Mouse (Mus musculus): Measurements from ENCODE around the gene Hist1h4i. TPM values are rescaled to one million over a fixed set of nuclear protein-coding genes. Genes with fewer than 3 reads are reported as not detected.

Gene Hist1h4i
- polyA plus RNA-seq, 1 experiment from 2014 or later = 19.1 TPM

DNA sequence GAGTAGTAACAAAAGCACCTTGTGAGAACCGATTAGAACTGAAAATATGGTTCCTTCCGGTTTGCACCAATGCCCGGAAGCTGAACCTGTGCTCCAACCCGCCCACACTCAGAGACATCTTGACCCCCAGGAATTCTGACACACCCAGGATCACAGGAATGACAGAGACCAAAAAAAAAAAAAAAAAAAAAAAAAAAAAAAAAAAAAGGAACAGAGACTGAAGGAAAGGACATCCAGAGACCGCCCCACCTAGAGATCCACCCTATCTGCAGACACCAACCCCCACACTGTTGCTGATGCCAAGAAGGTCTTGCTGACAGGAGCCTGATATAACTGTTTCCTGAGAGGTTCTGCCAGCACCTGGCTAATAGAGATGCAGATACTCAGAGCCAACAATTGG, 48.6 kb downstream of the Hist1h4i start:
- H3K36me3 ChIP-seq = no peaks in the 10 kb centered on the region
- no peak overlapping the region for H3K4me2 ChIP-seq
- H3K27me3 ChIP-seq (replicated peaks) = peaks cover 20% of the 10 kb centered on the region
- peaks cover 12% of the 10 kb centered on the region; the same call in 1 of the 2 replicates for H3K4me1 ChIP-seq
- WGBS = 85% methylated on average over 5 of the region's 5 CpGs
- H3K27ac ChIP-seq = no peak overlapping the region
- H3K4me3 ChIP-seq (replicated peaks) = no peak overlapping the region
- H3K9ac ChIP-seq = no peak overlapping the region
- ATAC-seq (ENCODE audit: insufficient read depth, low FRiP score, low read depth) = no peak
- H3K9me3 ChIP-seq = no peaks in the 10 kb centered on the region

Small RNA genes lying within 50 kb of the gene (microRNA-seq; reads per million reads assigned to microRNA genes)
- gene Gm26300 = not detected
- gene Gm44390 = not detected
- not detected for gene Gm44486

Other genes with a start within 250 kb of the Hist1h4i start
- 17.3 and 17.7 TPM in 2 replicates for gene Hist1h2bq, start 231.2 kb downstream of the Hist1h4i start, polyA plus RNA-seq (2015; fragmentation: Nextera tagmentation; extraction: Ambion mirVana)
- 1.7 TPM in 1 of 2 replicates, not detected in the other for gene Hist1h2ao, start 230.9 kb downstream of the Hist1h4i start, polyA plus RNA-seq (2015; fragmentation: Nextera tagmentation; extraction: Ambion mirVana)
- gene Hist1h4m, start 229.6 kb downstream of the Hist1h4i start, polyA plus RNA-seq (2015; fragmentation: Nextera tagmentation; extraction: Ambion mirVana) = 0.68 TPM in 1 of 2 replicates, not detected in the other
- gene Hist1h4n, start 209.2 kb downstream of the Hist1h4i start, polyA plus RNA-seq (2015; fragmentation: Nextera tagmentation; extraction: Ambion mirVana) = 14.0 and 15.4 TPM in 2 replicates
- 2,912 and 3,763 TPM in 2 replicates for gene Hist1h2ap, start 207.9 kb downstream of the Hist1h4i start, polyA plus RNA-seq (2015; fragmentation: Nextera tagmentation; extraction: Ambion mirVana)
- 19.8 and 19.9 TPM in 2 replicates for gene Hist1h2br, start 207.6 kb downstream of the Hist1h4i start, polyA plus RNA-seq (2015; fragmentation: Nextera tagmentation; extraction: Ambion mirVana)
- 7.8 and 8.5 TPM in 2 replicates for gene Zfp184, start 96.3 kb downstream of the Hist1h4i start, polyA plus RNA-seq (2015; fragmentation: Nextera tagmentation; extraction: Ambion mirVana)
- gene Pom121l2, start 60.2 kb downstream of the Hist1h4i start, polyA plus RNA-seq (2015; fragmentation: Nextera tagmentation; extraction: Ambion mirVana) = 0.09 and 0.12 TPM in 2 replicates
- gene Prss16, start 31.6 kb downstream of the Hist1h4i start, polyA plus RNA-seq (2015; fragmentation: Nextera tagmentation; extraction: Ambion mirVana) = 0.94 and 1.5 TPM in 2 replicates
- gene Hist1h2ah, start 5.8 kb downstream of the Hist1h4i start, polyA plus RNA-seq (2015; fragmentation: Nextera tagmentation; extraction: Ambion mirVana) = 4.9 and 13.3 TPM in 2 replicates
- gene Hist1h2bk, start 5.5 kb downstream of the Hist1h4i start, polyA plus RNA-seq (2015; fragmentation: Nextera tagmentation; extraction: Ambion mirVana) = 4.6 and 5.5 TPM in 2 replicates
- gene Hist1h2ag, start 1.6 kb upstream of the Hist1h4i start, polyA plus RNA-seq (2015; fragmentation: Nextera tagmentation; extraction: Ambion mirVana) = 36.1 and 42.9 TPM in 2 replicates
- gene Hist1h2bj, start 1.9 kb upstream of the Hist1h4i start, polyA plus RNA-seq (2015; fragmentation: Nextera tagmentation; extraction: Ambion mirVana) = 7.8 and 8.5 TPM in 2 replicates
- gene Vmn1r188, start 43.1 kb upstream of the Hist1h4i start, polyA plus RNA-seq (2015; fragmentation: Nextera tagmentation; extraction: Ambion mirVana) = not detected in 2 replicates
- not detected in 2 replicates for gene Vmn1r189, start 64.5 kb upstream of the Hist1h4i start, polyA plus RNA-seq (2015; fragmentation: Nextera tagmentation; extraction: Ambion mirVana)
- not detected in 2 replicates for gene Vmn1r191, start 142.6 kb upstream of the Hist1h4i start, polyA plus RNA-seq (2015; fragmentation: Nextera tagmentation; extraction: Ambion mirVana)
- not detected in 2 replicates for gene Vmn1r192, start 149.8 kb upstream of the Hist1h4i start, polyA plus RNA-seq (2015; fragmentation: Nextera tagmentation; extraction: Ambion mirVana)
- not detected in 2 replicates for gene Vmn1r193, start 181.8 kb upstream of the Hist1h4i start, polyA plus RNA-seq (2015; fragmentation: Nextera tagmentation; extraction: Ambion mirVana)
- gene Vmn1r194, start 202.9 kb upstream of the Hist1h4i start, polyA plus RNA-seq (2015; fragmentation: Nextera tagmentation; extraction: Ambion mirVana) = not detected in 2 replicates
- not detected in 2 replicates for gene Vmn1r195, start 229.2 kb upstream of the Hist1h4i start, polyA plus RNA-seq (2015; fragmentation: Nextera tagmentation; extraction: Ambion mirVana)
- gene Vmn1r196, start 248.6 kb upstream of the Hist1h4i start, polyA plus RNA-seq (2015; fragmentation: Nextera tagmentation; extraction: Ambion mirVana) = not detected in 2 replicates

Data from stomach, embryonic 15.5 days (tissue).